Mouse (Mus musculus): Measurements from ENCODE around the gene Gm11214. TPM values are rescaled to one million over a fixed set of nuclear protein-coding genes. Genes with fewer than 3 reads are reported as not detected.

Gene Gm11214
- total RNA-seq (2014; rRNA removed; ENCODE audit: low replicate concordance) (not detected in 2 replicates), polyA plus RNA-seq (2015; fragmentation: Nextera tagmentation; extraction: Ambion mirVana) (not detected in 2 replicates)

DNA sequence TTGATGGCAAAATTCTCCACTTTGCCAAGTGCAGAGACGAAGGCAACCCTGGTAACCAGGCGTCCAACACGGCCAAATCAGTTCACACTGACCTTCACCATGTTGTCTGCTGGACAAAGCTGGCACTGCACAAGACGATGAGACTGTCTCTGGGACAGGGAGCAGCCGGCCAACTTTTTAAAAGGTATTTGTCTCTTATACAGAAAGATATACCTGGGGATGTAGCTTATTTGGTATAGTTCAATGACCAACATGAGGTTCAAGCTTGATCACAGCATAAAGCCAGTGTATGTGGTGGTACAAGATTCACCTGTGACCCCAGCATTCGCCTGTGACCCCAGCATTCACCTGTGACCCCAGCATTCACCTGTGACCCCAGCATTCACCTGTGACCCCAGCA, at the start of gene Gm11214:
Gene Gm11214, minus strand, starts transcription at position 101 of the 400 bp plus-strand sequence.
- Histone ChIP-seq H3K4me3 (ENCODE audit: low read depth, low read length) (no peak within 1 kb of the TSS), H3K9me3 (replicated peaks; ENCODE audit: control insufficient read depth, low read length) (no peaks in the 10 kb centered on the region), H3K4me2 (ENCODE audit: low read depth, low read length) (no peak within 1 kb of the TSS), H3K27ac (ENCODE audit: low read depth) (no peak within 1 kb of the TSS), H3K4me1 (ENCODE audit: control insufficient read depth, insufficient read depth) (no peaks in the 10 kb centered on the region), H3K36me3 (replicated peaks; ENCODE audit: control insufficient read depth, insufficient read depth, low read length) (no peaks in the 10 kb centered on the region), H3K27me3 (ENCODE audit: control insufficient read depth, insufficient read depth, low read length) (no peaks in the 10 kb centered on the region), H3K9ac (replicated peaks; ENCODE audit: low read depth, low read length) (no peak within 1 kb of the TSS)
- 89% methylated on average over 6 of the region's 6 CpGs for WGBS
- DNase-seq (ENCODE audit: low spot score) (no peak), ATAC-seq (ENCODE audit: insufficient read depth, low read depth) (no peak)
- TF ChIP-seq EP300 (IDR thresholded peaks at IDR 0.05; ENCODE audit: low read depth) (no peak), CTCF (IDR thresholded peaks at IDR 0.05; ENCODE audit: low read depth) (no peak)

DNA sequence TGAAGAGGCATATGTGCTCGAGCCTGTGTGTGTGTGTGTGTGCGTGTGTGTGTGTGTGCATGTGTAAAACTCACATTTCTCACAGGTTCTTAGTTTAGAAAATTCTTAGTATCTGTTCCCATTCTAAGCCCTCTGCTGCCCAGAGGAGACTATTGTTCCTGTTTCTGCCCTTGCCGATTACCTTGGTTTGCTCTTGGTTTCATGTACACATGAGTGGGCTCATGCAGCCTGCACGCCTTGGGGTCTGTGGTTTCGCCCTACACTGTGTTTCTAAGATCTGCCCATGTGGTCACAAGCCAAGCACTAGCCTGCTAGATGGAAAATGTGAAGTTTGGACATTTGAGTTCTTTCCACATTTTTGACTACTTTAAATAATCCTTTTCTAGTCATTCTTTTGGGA, 48.7 kb upstream of the Gm11214 start:
- no peaks in the 10 kb centered on the region for H3K9me3 ChIP-seq (replicated peaks; ENCODE audit: control insufficient read depth, low read length)
- TF ChIP-seq CTCF (IDR thresholded peaks at IDR 0.05; ENCODE audit: low read depth) (no peak), EP300 (IDR thresholded peaks at IDR 0.05; ENCODE audit: low read depth) (no peak)
- ATAC-seq (ENCODE audit: insufficient read depth, low read depth) (no peak), DNase-seq (ENCODE audit: low spot score) (no peak)
- no peak overlapping the region for H3K9ac ChIP-seq (replicated peaks; ENCODE audit: low read depth, low read length)
- 83% methylated on average over 5 of the region's 5 CpGs for WGBS
- no peak overlapping the region for H3K4me3 ChIP-seq (ENCODE audit: low read depth, low read length)
- H3K27ac ChIP-seq (ENCODE audit: low read depth), result no peak overlapping the region
- H3K27me3 ChIP-seq (ENCODE audit: control insufficient read depth, insufficient read depth, low read length), result no peaks in the 10 kb centered on the region
- H3K4me1 ChIP-seq (ENCODE audit: control insufficient read depth, insufficient read depth), result no peaks in the 10 kb centered on the region
- no peaks in the 10 kb centered on the region for H3K36me3 ChIP-seq (replicated peaks; ENCODE audit: control insufficient read depth, insufficient read depth, low read length)
- H3K4me2 ChIP-seq (ENCODE audit: low read depth, low read length), result no peak overlapping the region

DNA sequence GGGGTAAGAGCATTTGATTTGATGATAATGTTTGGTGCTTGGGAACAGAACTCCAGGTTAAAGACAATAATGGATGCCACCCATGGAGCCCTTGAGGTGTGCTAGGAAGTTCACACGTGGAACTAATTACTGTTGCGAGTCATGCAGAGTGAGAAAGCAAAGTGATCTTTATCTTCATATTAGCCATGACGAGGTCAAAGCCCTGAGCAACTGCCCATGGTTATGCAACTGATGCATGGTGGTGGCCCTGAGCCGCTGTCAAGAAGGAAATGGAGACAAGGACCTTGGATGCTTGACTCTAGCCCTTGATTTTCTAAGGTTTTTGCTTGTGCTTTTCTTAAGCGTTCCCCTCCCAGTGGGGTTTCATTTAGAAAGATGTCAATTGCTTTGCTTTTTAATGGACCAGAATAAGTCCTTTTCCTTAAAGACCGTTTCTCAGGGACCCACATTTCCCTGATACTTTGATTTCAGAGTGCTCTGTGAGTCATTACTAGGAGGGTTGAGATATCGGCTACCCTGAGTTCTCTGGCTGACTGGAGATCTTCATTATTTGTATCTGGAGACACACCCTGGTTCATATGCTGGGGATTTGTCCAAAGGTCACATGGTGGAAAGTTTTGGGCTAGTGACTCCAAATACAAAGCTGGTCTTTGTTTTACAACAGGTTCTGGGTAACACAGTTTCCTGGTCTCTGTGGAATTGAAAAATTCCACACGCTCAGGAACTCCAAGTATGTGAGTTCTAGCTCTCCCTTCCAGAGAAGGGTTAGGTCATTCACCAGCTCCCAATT, 47.4 kb upstream of the Gm11214 start:
- WGBS, result 77% methylated on average over 8 of the region's 8 CpGs
- ATAC-seq (ENCODE audit: insufficient read depth, low read depth), result no peak
- H3K9me3 ChIP-seq (replicated peaks; ENCODE audit: control insufficient read depth, low read length), result no peaks in the 10 kb centered on the region
- H3K4me3 ChIP-seq (ENCODE audit: low read depth, low read length), result no peak overlapping the region
- H3K4me2 ChIP-seq (ENCODE audit: low read depth, low read length), result no peak overlapping the region
- no peak for DNase-seq (ENCODE audit: low spot score)
- no peaks in the 10 kb centered on the region for H3K27me3 ChIP-seq (ENCODE audit: control insufficient read depth, insufficient read depth, low read length)
- no peaks in the 10 kb centered on the region for H3K36me3 ChIP-seq (replicated peaks; ENCODE audit: control insufficient read depth, insufficient read depth, low read length)
- no peak overlapping the region for H3K9ac ChIP-seq (replicated peaks; ENCODE audit: low read depth, low read length)
- H3K27ac ChIP-seq (ENCODE audit: low read depth), result no peak overlapping the region
- TF ChIP-seq CTCF (IDR thresholded peaks at IDR 0.05; ENCODE audit: low read depth) (no peak), EP300 (IDR thresholded peaks at IDR 0.05; ENCODE audit: low read depth) (no peak)
- H3K4me1 ChIP-seq (ENCODE audit: control insufficient read depth, insufficient read depth), result no peaks in the 10 kb centered on the region

DNA sequence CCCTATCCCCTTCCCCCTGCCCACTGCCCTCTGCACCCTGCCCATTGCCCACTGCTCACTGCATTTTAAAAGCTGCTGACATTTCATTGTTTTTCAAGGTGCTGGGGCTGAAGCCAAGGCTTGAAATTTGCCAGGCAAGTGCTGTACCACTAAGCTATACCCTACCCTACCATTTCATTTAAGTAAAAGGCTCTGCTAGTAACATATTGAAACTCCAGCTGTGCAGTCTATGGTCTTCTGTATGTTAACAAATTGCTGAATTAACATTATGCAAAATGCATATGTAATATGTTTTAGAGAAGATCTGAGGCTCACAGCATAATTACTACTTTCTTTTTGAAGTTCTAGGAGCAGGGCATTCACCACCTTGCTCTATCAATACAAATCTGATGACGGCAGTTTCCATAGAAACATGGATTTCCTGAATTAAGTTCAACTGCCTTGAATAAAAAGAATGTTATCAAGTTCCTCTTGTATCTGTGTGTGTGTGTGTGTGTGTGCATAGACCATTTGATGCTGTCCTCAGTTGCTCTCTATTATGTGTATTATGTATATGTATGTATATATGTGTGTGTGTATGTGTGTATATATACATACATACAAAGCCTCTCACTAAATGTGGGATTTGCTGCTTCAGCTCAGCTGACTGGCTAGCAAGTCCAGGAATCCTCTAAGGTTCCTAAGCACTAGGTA, 43.2 kb upstream of the Gm11214 start:
- 63% methylated on average over 1 of the region's 1 CpGs for WGBS
- ATAC-seq (ENCODE audit: insufficient read depth, low read depth), result no peak

DNA sequence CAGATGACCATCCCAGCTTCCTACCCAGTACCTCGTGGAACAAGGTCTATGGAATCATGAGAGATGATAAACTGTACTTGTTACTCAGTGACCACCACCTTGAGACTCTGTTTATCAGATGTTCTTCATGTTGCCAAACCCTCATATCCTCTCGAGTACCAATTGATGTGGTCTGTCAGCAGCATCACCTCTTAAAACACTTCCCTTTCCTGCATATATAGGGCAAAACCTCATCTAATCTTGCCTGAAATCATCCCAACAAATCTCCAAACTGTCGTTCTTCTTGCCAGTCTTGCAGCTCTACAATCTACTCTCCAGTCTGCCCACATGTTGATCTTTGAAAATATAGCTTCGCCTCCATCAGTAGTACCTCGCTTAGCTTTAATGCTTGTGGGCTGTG, 41.1 kb upstream of the Gm11214 start:
- ATAC-seq (ENCODE audit: insufficient read depth, low read depth), result no peak
- WGBS, result 59% methylated on average over 5 of the region's 5 CpGs

More for the DNA sequence above, 43.2 kb upstream of the Gm11214 start:
- DNase-seq (ENCODE audit: low spot score), result no peak
- H3K27ac ChIP-seq (ENCODE audit: low read depth), result no peak overlapping the region
- H3K9me3 ChIP-seq (replicated peaks; ENCODE audit: control insufficient read depth, low read length), result no peaks in the 10 kb centered on the region
- no peaks in the 10 kb centered on the region for H3K36me3 ChIP-seq (replicated peaks; ENCODE audit: control insufficient read depth, insufficient read depth, low read length)
- no peaks in the 10 kb centered on the region for H3K4me1 ChIP-seq (ENCODE audit: control insufficient read depth, insufficient read depth)
- H3K4me3 ChIP-seq (ENCODE audit: low read depth, low read length), result no peak overlapping the region
- H3K4me2 ChIP-seq (ENCODE audit: low read depth, low read length), result no peak overlapping the region
- TF ChIP-seq CTCF (IDR thresholded peaks at IDR 0.05; ENCODE audit: low read depth) (no peak), EP300 (IDR thresholded peaks at IDR 0.05; ENCODE audit: low read depth) (no peak)
- no peaks in the 10 kb centered on the region for H3K27me3 ChIP-seq (ENCODE audit: control insufficient read depth, insufficient read depth, low read length)
- H3K9ac ChIP-seq (replicated peaks; ENCODE audit: low read depth, low read length), result no peak overlapping the region

More for the DNA sequence above, 41.1 kb upstream of the Gm11214 start:
- Histone ChIP-seq H3K27me3 (ENCODE audit: control insufficient read depth, insufficient read depth, low read length) (no peaks in the 10 kb centered on the region), H3K36me3 (replicated peaks; ENCODE audit: control insufficient read depth, insufficient read depth, low read length) (no peaks in the 10 kb centered on the region), H3K9me3 (replicated peaks; ENCODE audit: control insufficient read depth, low read length) (no peaks in the 10 kb centered on the region), H3K4me3 (ENCODE audit: low read depth, low read length) (no peak overlapping the region), H3K4me2 (ENCODE audit: low read depth, low read length) (no peak overlapping the region), H3K4me1 (ENCODE audit: control insufficient read depth, insufficient read depth) (no peaks in the 10 kb centered on the region), H3K27ac (ENCODE audit: low read depth) (no peak overlapping the region), H3K9ac (replicated peaks; ENCODE audit: low read depth, low read length) (no peak overlapping the region)
- DNase-seq (ENCODE audit: low spot score), result no peak
- TF ChIP-seq EP300 (IDR thresholded peaks at IDR 0.05; ENCODE audit: low read depth) (no peak), CTCF (IDR thresholded peaks at IDR 0.05; ENCODE audit: low read depth) (no peak)
